Mouse (Mus musculus) kidney, embryonic 16.5 days (tissue): ENCODE results near the gene Raet1d. TPM values are rescaled to one million over a fixed set of nuclear protein-coding genes. Genes with fewer than 3 reads are reported as not detected.
A peak's percentile ranks its signal among the peaks of the same experiment; 100 is the strongest.
"Not testable (repeated sequence)": the region's sequence is repeated elsewhere in the genome, so short reads cannot be mapped to it uniquely, and the experiment has no call there.

Source experiments
- ATAC-seq: fragments of 200-750 bp; cut with Nextera tagmentation; 2 replicates; pipeline ENCODE4 v1.8.0; 2017; ENCODE audit warnings: moderate TSS enrichment; ENCODE audit not compliant: low FRiP score, low TSS enrichment
- H3K27ac ChIP-seq: fragments of 300-500 bp; sonication (generic); 2 replicates; pipeline ENCODE4 v1.5.1; 2014; ENCODE audit warnings: low read length
- H3K27me3 ChIP-seq: fragments of 300-500 bp; sonication (generic); 2 replicates; pipeline ENCODE4 v1.6.1; 2014; ENCODE audit warnings: low read length, control low read depth, mixed read lengths; ENCODE audit not compliant: insufficient read depth
- H3K36me3 ChIP-seq: fragments of 300-500 bp; sonication (generic); 2 replicates; pipeline ENCODE4 v1.6.1; 2014; ENCODE audit warnings: low read length, control low read depth, mixed read lengths; ENCODE audit not compliant: insufficient read depth
- H3K4me1 ChIP-seq: fragments of 300-500 bp; sonication (generic); 2 replicates; pipeline ENCODE4 v1.6.1; 2014; ENCODE audit warnings: low read length, control low read depth, mixed read lengths; ENCODE audit not compliant: insufficient read depth
- H3K4me2 ChIP-seq: fragments of 300-500 bp; sonication (generic); replicated peaks from 2 replicates; pipeline ENCODE4 v1.6.1; 2014; ENCODE audit warnings: low read depth, low read length
- H3K4me3 ChIP-seq: fragments of 300-500 bp; sonication (generic); 2 replicates; pipeline ENCODE4 v1.5.1; 2014; ENCODE audit warnings: mild to moderate bottlenecking, low read length
- H3K9ac ChIP-seq: fragments of 300-500 bp; sonication (generic); replicated peaks from 2 replicates; pipeline ENCODE4 v1.6.1; 2014; ENCODE audit warnings: low read length
- H3K9me3 ChIP-seq: fragments of 300-500 bp; sonication (generic); 2 replicates; pipeline ENCODE4 v1.6.1; 2016; ENCODE audit warnings: low read length, control low read depth
- WGBS: fragments of 180-500 bp; shearing (Covaris S2); extraction: QIAGEN DNeasy Blood & Tissue Kit; methylation state at CpG from one replicate; pipeline ENCODE4 v1.1.7; 2014; 5-methylcytosine and 5-hydroxymethylcytosine counted together
- polyA plus RNA-seq: library from polyadenylated mRNA; unstranded; fragments of >200 nt; fragmentation: Nextera tagmentation; extraction: Ambion mirVana; gene quantifications from 2 replicates; pipeline ENCODE4 v1.2.1, GENCODE M21; 2015

The Raet1d gene
- polyA plus RNA-seq, 1 experiment from 2014 or later, result 14.0 TPM

DNA sequence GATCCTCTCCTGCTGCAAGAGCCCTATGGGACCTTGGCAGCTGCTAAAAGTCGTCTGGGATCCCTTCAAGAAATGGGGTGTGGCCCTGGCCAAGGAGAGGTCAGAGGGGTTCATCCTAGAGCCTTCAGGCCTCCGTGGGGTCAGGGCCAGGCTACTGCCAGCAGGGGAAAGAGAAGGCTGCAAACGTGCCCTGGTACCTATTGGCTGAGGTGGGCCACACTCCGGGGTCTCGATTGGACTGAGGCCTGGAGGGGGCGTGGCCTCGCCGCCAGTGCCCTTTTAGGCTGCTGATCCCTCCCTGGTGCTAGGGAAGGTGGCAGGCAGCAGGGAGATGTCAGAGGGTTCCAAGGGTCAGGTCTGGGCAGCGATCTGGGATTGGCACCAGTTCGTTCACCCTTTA lies 20.9 kb downstream of the Raet1d start:
- peak; percentile 43; the same call in 1 of the 2 replicates for ATAC-seq
- 11% methylated on average over 8 of the region's 10 CpGs for WGBS
- not testable (repeated sequence) for H3K36me3 ChIP-seq, H3K27me3 ChIP-seq, H3K9ac ChIP-seq, H3K4me2 ChIP-seq, H3K27ac ChIP-seq, H3K4me1 ChIP-seq, H3K9me3 ChIP-seq, H3K4me3 ChIP-seq

DNA sequence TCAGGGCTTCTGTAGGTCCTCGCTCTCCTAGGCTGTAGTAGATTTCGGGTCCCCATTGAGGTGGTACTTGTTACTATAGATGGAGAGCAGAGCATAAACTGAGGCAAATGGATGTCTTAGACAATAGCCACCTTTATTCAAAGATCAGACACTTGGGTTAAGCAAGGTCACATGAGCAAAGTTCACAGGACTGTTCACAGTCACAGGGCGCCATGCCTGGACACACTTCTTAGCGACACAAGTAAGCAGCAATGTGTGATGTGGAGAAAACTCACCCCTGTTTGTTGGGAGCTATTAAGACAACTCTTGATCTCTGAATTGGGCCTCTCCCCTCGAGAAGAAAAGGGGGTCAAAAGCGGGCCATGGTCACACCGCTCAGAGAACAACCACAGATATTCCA lies 29.8 kb downstream of the Raet1d start:
- H3K27ac ChIP-seq, ATAC-seq, H3K4me2 ChIP-seq, H3K36me3 ChIP-seq, H3K4me3 ChIP-seq, H3K4me1 ChIP-seq, H3K27me3 ChIP-seq, H3K9me3 ChIP-seq, H3K9ac ChIP-seq: not testable (repeated sequence)
- WGBS, result 94% methylated on average over 7 of the region's 7 CpGs

DNA sequence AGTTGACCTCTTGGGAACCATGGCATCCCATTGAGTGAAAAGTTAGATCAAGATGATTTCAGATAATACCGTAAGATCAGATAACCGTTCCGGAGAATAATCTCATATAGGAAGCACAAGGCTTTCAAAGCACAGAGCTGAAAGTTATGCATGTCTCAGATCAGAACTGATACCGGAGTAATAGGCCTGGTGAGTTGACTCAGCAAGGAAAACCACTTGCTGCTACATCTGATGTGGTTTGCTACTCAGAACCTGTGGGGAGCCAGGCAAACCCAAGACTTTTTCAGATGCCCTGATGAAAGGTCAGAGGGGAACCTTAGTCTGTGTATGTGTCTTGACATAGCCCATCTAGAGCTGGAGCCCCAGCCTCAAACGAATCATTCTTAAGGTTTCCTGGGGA lies 31.3 kb downstream of the Raet1d start:
- ATAC-seq, H3K9me3 ChIP-seq, H3K27ac ChIP-seq, H3K4me3 ChIP-seq, H3K9ac ChIP-seq, H3K36me3 ChIP-seq, H3K4me1 ChIP-seq, H3K4me2 ChIP-seq, H3K27me3 ChIP-seq: not testable (repeated sequence)
- 88% methylated on average over 2 of the region's 5 CpGs for WGBS

DNA sequence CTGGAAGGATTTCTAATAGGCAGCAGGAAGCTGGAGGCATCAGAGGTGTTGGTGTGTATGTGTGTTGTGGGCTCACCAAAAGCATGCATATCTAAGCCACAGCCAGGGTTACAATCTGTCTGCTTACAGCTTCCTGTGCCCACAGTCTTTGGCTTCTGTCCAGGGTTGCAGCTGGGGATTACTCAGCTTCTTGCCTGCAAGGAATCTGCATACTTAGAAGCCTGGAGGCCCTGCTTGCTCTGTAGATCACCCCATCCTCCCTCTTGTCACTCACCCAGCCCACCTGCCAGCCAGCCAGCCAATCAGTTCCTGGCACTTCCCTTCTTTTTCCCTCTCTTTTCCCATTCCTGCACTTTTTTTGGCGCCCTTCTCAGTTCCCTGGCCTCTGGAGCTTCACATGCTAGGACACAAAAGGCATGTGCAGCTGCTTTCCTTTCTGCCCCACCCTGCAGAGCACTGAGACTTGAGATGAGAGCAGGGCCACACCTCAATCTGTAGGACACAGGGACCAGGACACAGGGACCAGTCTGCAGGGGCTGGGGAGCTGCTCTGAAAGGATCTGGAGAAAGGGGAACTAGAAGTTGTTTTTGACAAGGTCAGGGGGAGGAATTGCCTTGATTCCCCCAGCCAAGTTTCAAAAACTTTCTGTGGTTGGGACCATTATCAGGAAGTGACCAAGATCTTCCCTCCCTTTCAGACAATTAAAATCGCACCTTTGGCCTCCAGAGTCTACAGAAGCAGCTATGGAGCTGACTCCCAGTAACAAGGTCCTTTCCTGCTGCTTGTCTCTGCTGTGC lies 32.9 kb downstream of the Raet1d start:
- H3K4me3 ChIP-seq, H3K9me3 ChIP-seq, H3K4me2 ChIP-seq, H3K27ac ChIP-seq, H3K36me3 ChIP-seq, H3K9ac ChIP-seq, H3K27me3 ChIP-seq, H3K4me1 ChIP-seq: not testable (repeated sequence)
- no CpG with 5 or more reads among the region's 2 CpGs for WGBS
- ATAC-seq, result peak; percentile 69; the same call in 1 of the 2 replicates

DNA sequence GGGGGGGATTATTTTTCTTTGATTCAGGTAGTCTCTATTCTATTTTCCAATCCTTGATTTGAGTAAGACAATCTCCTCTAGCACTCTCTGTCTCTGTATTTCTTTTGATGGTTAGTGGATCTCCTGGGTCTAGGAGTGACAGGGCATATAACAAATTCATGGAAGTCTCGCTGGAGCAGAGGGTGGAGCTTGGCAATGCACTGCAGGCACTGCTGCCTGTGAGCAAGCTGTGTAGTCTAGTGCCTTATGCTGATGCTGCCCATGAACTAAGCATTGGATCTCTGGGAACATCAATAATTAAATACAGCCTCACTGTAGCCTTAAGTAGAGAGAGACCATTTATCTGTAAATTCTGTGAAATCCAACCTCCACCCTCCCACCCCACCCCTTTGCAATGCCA lies 36.3 kb downstream of the Raet1d start:
- H3K4me1 ChIP-seq, H3K27me3 ChIP-seq, H3K9me3 ChIP-seq, H3K36me3 ChIP-seq, H3K4me3 ChIP-seq, ATAC-seq, H3K27ac ChIP-seq, H3K4me2 ChIP-seq, H3K9ac ChIP-seq: not testable (repeated sequence)
- 0% methylated on average over 1 of the region's 1 CpGs for WGBS

DNA sequence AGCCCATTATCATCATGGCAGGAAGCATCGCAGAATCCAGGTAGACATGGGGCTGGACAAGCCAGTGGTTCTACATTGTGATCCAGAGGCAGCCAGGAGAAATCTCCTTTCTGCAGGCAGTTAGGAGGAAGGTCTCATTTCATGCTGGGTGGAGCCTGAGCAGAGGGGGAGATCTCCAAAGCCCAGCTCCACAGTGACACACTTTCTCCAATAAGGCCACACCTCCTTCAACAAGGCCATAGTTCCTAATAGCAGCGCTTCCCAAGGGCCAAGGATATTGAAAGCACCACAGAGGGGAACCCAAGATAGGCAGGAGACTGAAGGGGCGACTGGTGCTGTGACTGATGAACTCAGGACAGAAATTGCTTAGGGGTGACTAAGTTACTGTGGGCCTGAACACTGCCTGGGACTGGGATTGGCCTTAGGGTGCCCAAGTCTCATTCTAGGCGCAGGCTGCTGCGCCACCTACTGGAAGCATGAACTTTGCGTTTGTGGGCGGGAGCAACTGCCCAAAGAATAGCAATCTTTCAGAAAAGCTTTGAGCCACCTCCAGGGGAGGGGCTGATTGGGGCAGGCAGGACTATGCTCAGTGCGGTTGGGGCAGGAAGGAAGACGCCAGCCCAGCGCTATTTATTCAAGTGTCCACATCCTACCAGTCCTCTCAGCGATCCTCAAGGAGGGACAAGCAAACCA lies 42.0 kb downstream of the Raet1d start:
- ATAC-seq, result peak; percentile 90
- not testable (repeated sequence) for H3K27me3 ChIP-seq, H3K4me2 ChIP-seq, H3K9ac ChIP-seq, H3K9me3 ChIP-seq, H3K4me3 ChIP-seq, H3K27ac ChIP-seq, H3K4me1 ChIP-seq, H3K36me3 ChIP-seq
- 4% methylated on average over 9 of the region's 11 CpGs for WGBS

DNA sequence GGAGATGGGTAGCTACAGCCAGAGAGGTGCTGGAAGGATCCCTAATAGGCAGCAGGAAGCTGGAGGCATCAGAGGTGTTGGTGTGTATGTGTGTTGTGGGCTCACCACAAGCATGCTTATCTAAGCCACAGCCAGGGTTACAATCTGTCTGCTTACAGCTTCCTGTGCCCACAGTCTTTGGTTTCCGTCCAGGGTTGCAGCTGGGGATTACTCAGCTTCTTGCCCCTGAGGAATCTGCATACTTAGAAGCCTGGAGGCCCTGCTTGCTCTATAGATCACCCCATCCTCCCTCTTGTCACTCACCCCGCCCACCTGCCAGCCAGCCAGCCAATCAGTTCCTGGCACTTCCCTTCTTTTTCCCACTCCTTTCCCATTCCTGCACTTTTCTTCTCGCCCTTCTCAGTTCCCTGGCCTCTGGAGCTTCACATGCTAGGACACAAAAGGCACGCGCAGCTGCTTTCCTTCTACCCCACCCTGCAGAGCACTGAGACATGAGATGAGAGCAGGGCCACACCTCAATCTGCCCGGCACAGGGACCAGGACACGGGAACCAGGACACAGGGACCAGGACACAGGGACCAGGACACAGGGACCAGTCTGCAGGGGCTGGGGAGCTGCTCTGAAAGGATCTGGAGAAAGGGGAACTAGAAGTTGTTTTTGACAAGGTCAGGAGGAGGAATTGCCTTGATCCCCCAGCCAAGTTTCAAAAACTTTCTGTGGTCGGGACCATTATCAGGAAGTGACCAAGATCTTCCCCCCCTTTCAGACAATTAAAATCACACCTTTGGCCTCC lies 53.5 kb downstream of the Raet1d start:
- H3K4me2 ChIP-seq, H3K9me3 ChIP-seq, H3K27ac ChIP-seq, H3K27me3 ChIP-seq, H3K36me3 ChIP-seq, H3K4me1 ChIP-seq, H3K9ac ChIP-seq, H3K4me3 ChIP-seq: not testable (repeated sequence)
- ATAC-seq, result peak; percentile 85
- 0% methylated on average over 1 of the region's 8 CpGs for WGBS

Other genes starting within 250 kb of the Raet1d start
- 30.1 and 31.6 TPM in 2 replicates for gene E030030I06Rik, start 211.3 kb upstream of the Raet1d start, polyA plus RNA-seq
- gene Raet1e, start 202.0 kb upstream of the Raet1d start, polyA plus RNA-seq, result 12.5 and 13.1 TPM in 2 replicates
- 1.5 and 1.7 TPM in 2 replicates for gene H60b, start 202.0 kb upstream of the Raet1d start, polyA plus RNA-seq